Mouse (Mus musculus) stomach, postnatal 0 days (tissue): ENCODE measurements around the gene Stk16. TPM values are rescaled to one million over a fixed set of nuclear protein-coding genes. Genes with fewer than 3 reads are reported as not detected.

ENCODE experiments used
- ATAC-seq: fragments of 200-750 bp; cut with Nextera tagmentation; 2 replicates; pipeline ENCODE4 v1.8.0; 2017; ENCODE audit not compliant: low FRiP score, low TSS enrichment
- DNase-seq: peaks from one replicate; pipeline ENCODE4 v3.0.0-alpha.2; 2016; ENCODE audit warnings: low spot score
- H3K27ac ChIP-seq: fragments of 300-500 bp; sonication (generic); replicated peaks from 2 replicates; pipeline ENCODE4 v1.5.1; 2014; ENCODE audit warnings: mild to moderate bottlenecking, control low read depth
- H3K27me3 ChIP-seq: fragments of 300-500 bp; sonication (generic); 2 replicates; pipeline ENCODE4 v1.6.1; 2014; ENCODE audit warnings: low read length; ENCODE audit not compliant: control insufficient read depth, insufficient read depth
- H3K36me3 ChIP-seq: fragments of 300-500 bp; sonication (generic); 2 replicates; pipeline ENCODE4 v1.6.1; 2014; ENCODE audit warnings: low read length, mixed read lengths; ENCODE audit not compliant: control insufficient read depth, insufficient read depth
- H3K4me1 ChIP-seq: fragments of 300-500 bp; sonication (generic); replicated peaks from 2 replicates; pipeline ENCODE4 v1.6.1; 2014; ENCODE audit warnings: antibody characterized with exemption; ENCODE audit not compliant: control insufficient read depth, insufficient read depth
- H3K4me2 ChIP-seq: fragments of 300-500 bp; sonication (generic); replicated peaks from 2 replicates; pipeline ENCODE4 v1.6.1; 2014; ENCODE audit warnings: low read depth, mild to moderate bottlenecking, control low read depth, moderate library complexity
- H3K4me3 ChIP-seq: fragments of 300-500 bp; sonication (generic); 2 replicates; pipeline ENCODE4 v1.5.1; 2014; ENCODE audit warnings: low read depth, low read length, control low read depth
- H3K9ac ChIP-seq: fragments of 300-500 bp; sonication (generic); 2 replicates; pipeline ENCODE4 v1.6.1; 2014; ENCODE audit warnings: mild to moderate bottlenecking, low read length, control low read depth, mixed read lengths
- H3K9me3 ChIP-seq: fragments of 300-500 bp; sonication (generic); 2 replicates; pipeline ENCODE4 v1.6.1; 2016; ENCODE audit warnings: low read length; ENCODE audit not compliant: control insufficient read depth
- CTCF ChIP-seq: IDR thresholded peaks from 2 replicates; pipeline ENCODE4 v1.5.1; 2016; ENCODE audit warnings: antibody characterized with exemption, low read depth, mild to moderate bottlenecking, moderate library complexity
- EP300 ChIP-seq: optimal IDR thresholded peaks from 2 replicates; pipeline ENCODE3; 2016; ENCODE audit warnings: antibody characterized with exemption
- WGBS: fragments of 180-500 bp; shearing (Covaris S2); extraction: QIAGEN DNeasy Blood & Tissue Kit; methylation state at CpG from one replicate; pipeline ENCODE4 v1.1.7; 2014; 5-methylcytosine and 5-hydroxymethylcytosine counted together
- polyA plus RNA-seq: library from polyadenylated mRNA; unstranded; fragments of >200 nt; fragmentation: Nextera tagmentation; extraction: Ambion mirVana; gene quantifications from 2 replicates; pipeline ENCODE4 v1.2.1, GENCODE M21; 2015

Gene Stk16
- polyA plus RNA-seq, 1 experiment from 2014 or later = 57.9 TPM

- peaks cover 14% of the 10 kb centered on the region; the same call in 1 of the 2 replicates for H3K36me3 ChIP-seq
- H3K4me1 ChIP-seq = peaks cover 6% of the 10 kb centered on the region; the same call in 1 of the 2 replicates
- H3K27me3 ChIP-seq = no peaks in the 10 kb centered on the region
- no peaks in the 10 kb centered on the region for H3K9me3 ChIP-seq
- no peak overlapping the region for H3K9ac ChIP-seq
- H3K4me3 ChIP-seq = no peak overlapping the region
- TF ChIP-seq CTCF (peak; percentile 28; the same call in 1 of the 2 replicates), EP300 (no peak)
- peak; percentile 52 for DNase-seq
- WGBS = 33% methylated on average over 4 of the region's 4 CpGs
- no peak overlapping the region for H3K4me2 ChIP-seq
- ATAC-seq = peak; percentile 56
- no peak overlapping the region for H3K27ac ChIP-seq
These were observed 34.2 kb downstream of the Stk16 start for GRCm38 (mm10) chr1:75244836-75245235.

DNA sequence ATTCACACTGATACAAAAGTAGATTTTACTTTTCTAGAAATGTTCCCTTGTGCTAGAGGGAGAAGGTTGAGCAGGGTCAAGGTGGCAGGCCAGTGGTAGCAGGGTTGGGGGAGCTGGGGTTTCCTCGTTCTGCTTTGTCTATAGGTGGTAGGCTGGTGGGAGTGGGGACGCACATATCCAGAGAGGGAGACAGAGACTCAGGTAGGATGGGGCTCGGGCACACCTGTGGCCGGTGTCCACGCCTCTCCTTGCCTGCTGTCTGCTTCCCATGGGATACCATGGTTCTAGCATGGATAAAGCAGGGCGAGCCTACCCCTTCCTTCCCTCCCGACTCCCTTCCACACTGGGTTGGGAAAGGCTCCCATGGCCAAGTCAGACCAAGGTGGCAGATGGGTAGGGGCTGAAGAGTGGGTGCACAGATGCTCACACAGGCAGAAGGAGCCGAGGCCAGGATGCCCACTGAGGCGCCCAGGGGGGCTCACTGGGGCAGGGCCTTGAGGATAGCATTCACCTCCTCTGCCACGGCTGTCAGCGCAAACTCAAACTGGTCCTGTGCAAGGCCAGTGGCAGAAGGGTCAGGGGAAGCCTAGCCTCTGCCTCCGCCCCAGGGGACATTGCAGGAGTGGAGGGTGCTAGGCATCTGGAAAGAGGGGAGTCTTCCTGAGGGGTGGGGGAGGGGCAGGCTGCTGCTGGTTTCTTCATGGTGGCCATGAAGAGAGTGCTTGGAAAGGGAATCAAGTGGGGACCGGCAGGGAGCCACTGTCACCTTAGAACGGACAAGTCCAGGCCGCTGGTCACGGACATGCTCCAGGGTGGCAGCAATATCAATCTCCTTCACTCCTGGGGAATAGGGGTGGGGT lies 36.7 kb downstream of the Stk16 start:
- Histone ChIP-seq H3K9ac (peak overlapping the region; percentile 41; the same call in 1 of the 2 replicates), H3K27ac (peak overlapping the region; percentile 70; the same call in 1 of the 2 replicates)
- TF ChIP-seq EP300 (no peak), CTCF (no peak)

GRCm38 (mm10) chr1:75248041-75248772 lies 37.6 kb downstream of the Stk16 start:
- Histone ChIP-seq H3K4me1 (peaks cover 8% of the 10 kb centered on the region; the same call in 1 of the 2 replicates), H3K36me3 (peaks cover 10% of the 10 kb centered on the region; the same call in 1 of the 2 replicates), H3K27me3 (no peaks in the 10 kb centered on the region), H3K27ac (peak overlapping the region; percentile 70), H3K9me3 (no peaks in the 10 kb centered on the region), H3K4me2 (no peak overlapping the region), H3K9ac (peak overlapping the region; percentile 31; the same call in 1 of the 2 replicates), H3K4me3 (no peak overlapping the region)
- no peak for TF ChIP-seq CTCF
- TF ChIP-seq EP300 = no peak
- ATAC-seq = peak; percentile 83
- DNase-seq = peak; percentile 76
- WGBS = 42% methylated on average over 9 of the region's 9 CpGs

More for the DNA sequence above, 36.7 kb downstream of the Stk16 start:
- WGBS = 79% methylated on average over 16 of the region's 16 CpGs
- Histone ChIP-seq H3K9me3 (no peaks in the 10 kb centered on the region), H3K4me1 (peaks cover 8% of the 10 kb centered on the region; the same call in 1 of the 2 replicates), H3K4me3 (no peak overlapping the region), H3K27me3 (no peaks in the 10 kb centered on the region), H3K4me2 (no peak overlapping the region), H3K36me3 (peaks cover 10% of the 10 kb centered on the region; the same call in 1 of the 2 replicates)
- DNase-seq (no peak), ATAC-seq (no peak)

GRCm38 (mm10) chr1:75250498-75250897 lies 39.9 kb downstream of the Stk16 start:
- ATAC-seq = no peak
- 75% methylated on average over 3 of the region's 3 CpGs for WGBS

DNA sequence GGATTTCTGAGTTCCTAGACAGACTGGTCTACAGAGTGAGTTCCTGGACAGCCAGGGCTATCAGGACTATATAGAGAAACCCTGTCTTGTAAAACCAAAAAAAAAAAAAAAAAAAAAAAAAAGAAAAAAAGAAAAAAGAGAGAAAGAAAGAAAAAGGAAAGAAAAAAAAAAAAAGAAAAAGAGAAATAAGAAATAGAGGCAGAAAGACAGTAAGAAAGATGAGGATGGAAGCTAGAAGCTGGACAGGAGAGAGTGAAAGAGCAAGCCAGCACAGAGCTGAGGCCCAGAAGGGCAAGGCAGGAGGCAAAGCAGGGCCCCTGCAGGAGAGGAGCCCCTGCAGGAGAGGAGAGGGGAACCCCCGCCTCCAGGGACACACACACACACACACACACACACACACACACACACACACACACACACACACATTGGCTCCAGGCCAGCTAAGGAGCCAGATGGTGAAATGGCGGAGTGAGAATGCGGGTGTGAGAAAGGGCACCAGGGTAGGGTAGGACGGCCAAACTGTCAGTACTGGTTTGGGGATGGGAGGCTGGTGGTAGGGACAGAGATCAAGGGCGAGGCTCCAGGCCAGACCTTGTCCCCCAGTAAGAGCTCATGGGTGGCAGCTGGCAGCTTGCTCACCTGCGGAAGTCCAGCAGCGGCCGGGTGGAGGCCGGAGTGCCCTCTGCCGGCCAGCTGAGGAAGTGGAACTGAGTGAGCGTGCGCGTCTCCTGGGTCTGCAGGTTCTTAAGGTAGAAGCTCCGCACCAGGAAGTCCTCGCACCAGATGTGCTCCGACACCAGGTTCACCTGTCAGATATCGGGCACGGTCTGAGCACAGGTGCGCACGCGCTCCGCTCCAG lies 40.7 kb downstream of the Stk16 start:
- 2% methylated on average over 21 of the region's 22 CpGs for WGBS
- TF ChIP-seq EP300 (no peak), CTCF (peak; percentile 91)
- peak overlapping the region; percentile 22; the same call in 1 of the 2 replicates for H3K4me3 ChIP-seq
- H3K27ac ChIP-seq = 0 out of 2 replicates have a peak overlapping the region, but pooled peaks have one; percentile 35
- H3K4me2 ChIP-seq = peak overlapping the region; percentile 52
- DNase-seq (peak; percentile 92), ATAC-seq (peak; percentile 68)
- H3K27me3 ChIP-seq = no peaks in the 10 kb centered on the region
- H3K9me3 ChIP-seq = no peaks in the 10 kb centered on the region
- H3K4me1 ChIP-seq = peaks cover 8% of the 10 kb centered on the region; the same call in 1 of the 2 replicates
- H3K36me3 ChIP-seq = no peaks in the 10 kb centered on the region
- peak overlapping the region; percentile 41; the same call in 1 of the 2 replicates for H3K9ac ChIP-seq

More at GRCm38 (mm10) chr1:75250498-75250897, 39.9 kb downstream of the Stk16 start:
- no peaks in the 10 kb centered on the region for H3K27me3 ChIP-seq
- TF ChIP-seq CTCF (no peak), EP300 (no peak)
- no peak overlapping the region for H3K4me2 ChIP-seq
- DNase-seq = no peak
- no peaks in the 10 kb centered on the region for H3K9me3 ChIP-seq
- H3K9ac ChIP-seq = no peak overlapping the region
- H3K4me1 ChIP-seq = peaks cover 8% of the 10 kb centered on the region; the same call in 1 of the 2 replicates
- no peaks in the 10 kb centered on the region for H3K36me3 ChIP-seq
- H3K4me3 ChIP-seq = no peak overlapping the region
- H3K27ac ChIP-seq = no peak overlapping the region
